In genomic region chr6:96853065-96853464, GRCm38 (mm10) we compare ENCODE assay signal across 16 mouse cellular contexts.
A peak's percentile ranks its signal among the peaks of the same experiment; 100 is the strongest.
DNase-seq lines count a peak whose midpoint lies in the region; ATAC-seq and TF ChIP-seq lines count a peak whose summit lies in the region.
"Had no signal": no experiment of that assay in that cellular context is flagged by ENCODE, and none has a peak within 500 bp of the region (broad histone marks: within the 10 kb centered on the region; RNA-seq: fewer than 3 reads in every experiment).

No protein-coding gene starts in this region.

- ATAC-seq in heart, embryonic 13.5 days (ENCODE audit: extremely low read depth, insufficient number of reproducible peaks, low FRiP score, low TSS enrichment), result no peak
- ATAC-seq in liver, postnatal 0 days, result no peak
- no peak for ATAC-seq in liver, embryonic 12.5 days
- no peak for ATAC-seq in stomach, embryonic 16.5 days (ENCODE audit: insufficient read depth, low FRiP score)
- ATAC-seq in neural tube, embryonic 15.5 days (ENCODE audit: low FRiP score), result no peak

- TF ChIP-seq CTCF in liver, postnatal 0 days (IDR thresholded peaks at IDR 0.05; ENCODE audit: low read depth), result 0 out of 2 replicates have a peak, but pooled peaks have one; percentile 11
- TF ChIP-seq CTCF in MEL (IDR thresholded peaks at IDR 0.05 in 2 of 3, conservative IDR thresholded peaks at IDR 0.05 in 1 of 3; ENCODE audit: control insufficient read depth in 1 of 3, insufficient read depth in 1 of 3, low read depth in 2 of 3, low read length in 3 of 3, poor library complexity in 1 of 3, severe bottlenecking in 1 of 3), result no peak; a peak in 1 of 6 replicates

- H3K4me3 ChIP-seq in heart, embryonic 13.5 days, result no peak overlapping the region
- H3K4me3 ChIP-seq in liver, postnatal 0 days (ENCODE audit: low read depth, low read length), result no peak overlapping the region
- no peak overlapping the region for H3K4me3 ChIP-seq in liver, embryonic 12.5 days
- no peak overlapping the region for H3K4me3 ChIP-seq in MEL (ENCODE audit: control insufficient read depth in 1 of 2, insufficient read depth in 1 of 2, low read depth in 2 of 2, low read length in 2 of 2)
- H3K4me3 ChIP-seq in stomach, embryonic 16.5 days (replicated peaks; ENCODE audit: low read length), result no peak overlapping the region
- no peak overlapping the region for H3K4me3 ChIP-seq in neural tube, embryonic 15.5 days (replicated peaks)
- H3K4me3 ChIP-seq: embryonic facial prominence, embryonic 15.5 days; myocyte had no signal

- no peak for TF ChIP-seq POLR2A in MEL (IDR thresholded peaks at IDR 0.05; ENCODE audit: control insufficient read depth in 1 of 2, insufficient read depth in 1 of 2, low read depth in 1 of 2, low read length in 2 of 2, poor library complexity in 1 of 2)

- H3K4me1 ChIP-seq in heart, embryonic 13.5 days, result no peaks in the 10 kb centered on the region
- no peaks in the 10 kb centered on the region for H3K4me1 ChIP-seq in liver, postnatal 0 days (ENCODE audit: insufficient read depth)
- no peaks in the 10 kb centered on the region for H3K4me1 ChIP-seq in liver, embryonic 12.5 days
- no peaks in the 10 kb centered on the region for H3K4me1 ChIP-seq in MEL (ENCODE audit: control insufficient read depth in 1 of 2, insufficient read depth in 2 of 2, low read length in 2 of 2)
- H3K4me1 ChIP-seq in stomach, embryonic 16.5 days (ENCODE audit: control insufficient read depth, insufficient read depth, low read length), result no peaks in the 10 kb centered on the region
- H3K4me1 ChIP-seq in neural tube, embryonic 15.5 days, result no peaks in the 10 kb centered on the region
- H3K4me1 ChIP-seq: embryonic facial prominence, embryonic 15.5 days had no signal

- 63% methylated on average over 7 of the region's 7 CpGs for WGBS in heart, embryonic 13.5 days
- WGBS in liver, postnatal 0 days (ENCODE audit: insufficient replicate concordance), result 64% methylated on average over 7 of the region's 7 CpGs
- WGBS in liver, embryonic 12.5 days (ENCODE audit: insufficient replicate concordance), result 58% methylated on average over 7 of the region's 7 CpGs
- WGBS in stomach, embryonic 16.5 days, result 65% methylated on average over 7 of the region's 7 CpGs
- WGBS in neural tube, embryonic 15.5 days, result 76% methylated on average over 7 of the region's 7 CpGs

- H3K27me3 ChIP-seq in heart, embryonic 13.5 days (replicated peaks), result no peaks in the 10 kb centered on the region
- H3K27me3 ChIP-seq in liver, postnatal 0 days (ENCODE audit: insufficient read depth, low read length), result no peaks in the 10 kb centered on the region
- no peaks in the 10 kb centered on the region for H3K27me3 ChIP-seq in liver, embryonic 12.5 days (replicated peaks)
- H3K27me3 ChIP-seq in MEL (ENCODE audit: control insufficient read depth in 1 of 2, insufficient read depth in 2 of 2, low read length in 2 of 2), result no peaks in the 10 kb centered on the region
- no peaks in the 10 kb centered on the region for H3K27me3 ChIP-seq in stomach, embryonic 16.5 days (ENCODE audit: control insufficient read depth, insufficient read depth, low read length)
- H3K27me3 ChIP-seq in neural tube, embryonic 15.5 days (replicated peaks), result no peaks in the 10 kb centered on the region
- H3K27me3 ChIP-seq: embryonic facial prominence, embryonic 15.5 days had no signal

- no peaks in the 10 kb centered on the region for H3K9me3 ChIP-seq in heart, embryonic 13.5 days
- no peaks in the 10 kb centered on the region for H3K9me3 ChIP-seq in liver, postnatal 0 days (ENCODE audit: low read length)
- no peaks in the 10 kb centered on the region for H3K9me3 ChIP-seq in liver, embryonic 12.5 days (replicated peaks)
- no peaks in the 10 kb centered on the region for H3K9me3 ChIP-seq in MEL (replicated peaks; ENCODE audit: insufficient read depth, low read length)
- H3K9me3 ChIP-seq in stomach, embryonic 16.5 days (replicated peaks; ENCODE audit: control insufficient read depth, low read length), result no peaks in the 10 kb centered on the region
- no peaks in the 10 kb centered on the region for H3K9me3 ChIP-seq in neural tube, embryonic 15.5 days (replicated peaks)
- H3K9me3 ChIP-seq: embryonic facial prominence, embryonic 15.5 days had no signal

- DNase-seq in heart, adult 11 months, result no peak
- DNase-seq in liver, postnatal 0 days, result no peak
- DNase-seq in MEL (ENCODE audit: low read depth, low spot score), result no peak
- DNase-seq: cerebellum, adult 11-12 months; heart, postnatal 4 days; left cerebral cortex, postnatal 4 days; lung, postnatal 36 days; thymus, postnatal 4 days had no signal

- H3K79me2 ChIP-seq in MEL (ENCODE audit: control insufficient read depth, insufficient read depth, low read length, poor library complexity), result no peaks in the 10 kb centered on the region

- no peak for TF ChIP-seq EP300 in liver, postnatal 0 days (IDR thresholded peaks at IDR 0.05; ENCODE audit: low read depth)
- TF ChIP-seq EP300 in MEL (IDR thresholded peaks at IDR 0.05; ENCODE audit: low read depth in 1 of 2, low read length in 2 of 2), result no peak

- peak overlapping the region; percentile 28 for H3K4me2 ChIP-seq in heart, embryonic 13.5 days
- no peak overlapping the region for H3K4me2 ChIP-seq in liver, postnatal 0 days (ENCODE audit: low read depth, low read length)
- H3K4me2 ChIP-seq in liver, embryonic 12.5 days, result no peak overlapping the region
- peak overlapping the region; percentile 12; the same call in 1 of the 2 replicates for H3K4me2 ChIP-seq in stomach, embryonic 16.5 days (ENCODE audit: low read depth, low read length)
- H3K4me2 ChIP-seq in neural tube, embryonic 15.5 days, result no peak overlapping the region
- H3K4me2 ChIP-seq: embryonic facial prominence, embryonic 15.5 days; liver, embryonic 11.5 days; midbrain, embryonic 11.5 days had no signal

- TF ChIP-seq RAD21 in MEL (IDR thresholded peaks at IDR 0.05; ENCODE audit: low read depth, low read length), result no peak

- no peak overlapping the region for H3K9ac ChIP-seq in heart, embryonic 13.5 days
- no peak overlapping the region for H3K9ac ChIP-seq in liver, postnatal 0 days (replicated peaks)
- H3K9ac ChIP-seq in liver, embryonic 12.5 days, result no peak overlapping the region
- no peak overlapping the region for H3K9ac ChIP-seq in MEL (ENCODE audit: control insufficient read depth, low read depth, low read length, poor library complexity, severe bottlenecking)
- H3K9ac ChIP-seq in stomach, embryonic 16.5 days (ENCODE audit: low read length), result no peak overlapping the region
- H3K9ac ChIP-seq in neural tube, embryonic 15.5 days (replicated peaks), result no peak overlapping the region
- H3K9ac ChIP-seq: embryonic facial prominence, embryonic 15.5 days had no signal

- H3K27ac ChIP-seq in heart, embryonic 13.5 days (replicated peaks), result no peak overlapping the region
- no peak overlapping the region for H3K27ac ChIP-seq in liver, postnatal 0 days (ENCODE audit: low read depth)
- no peak overlapping the region for H3K27ac ChIP-seq in liver, embryonic 12.5 days
- no peak overlapping the region for H3K27ac ChIP-seq in MEL (ENCODE audit: control insufficient read depth, low read depth, low read length)
- no peak overlapping the region for H3K27ac ChIP-seq in stomach, embryonic 16.5 days (ENCODE audit: low read length)
- no peak overlapping the region for H3K27ac ChIP-seq in neural tube, embryonic 15.5 days (replicated peaks)
- H3K27ac ChIP-seq: embryonic facial prominence, embryonic 15.5 days had no signal

- H3K36me3 ChIP-seq in heart, embryonic 13.5 days, result no peaks in the 10 kb centered on the region
- no peaks in the 10 kb centered on the region for H3K36me3 ChIP-seq in liver, postnatal 0 days (replicated peaks; ENCODE audit: insufficient read depth, low read length)
- no peaks in the 10 kb centered on the region for H3K36me3 ChIP-seq in liver, embryonic 12.5 days
- no peaks in the 10 kb centered on the region for H3K36me3 ChIP-seq in MEL (ENCODE audit: control insufficient read depth in 1 of 2, insufficient read depth in 2 of 2, low read length in 2 of 2)
- no peaks in the 10 kb centered on the region for H3K36me3 ChIP-seq in stomach, embryonic 16.5 days (ENCODE audit: control insufficient read depth, insufficient read depth, low read length)
- H3K36me3 ChIP-seq in neural tube, embryonic 15.5 days, result no peaks in the 10 kb centered on the region
- H3K36me3 ChIP-seq: embryonic facial prominence, embryonic 15.5 days had no signal

TF ChIP-seq in MEL, 35 proteins besides CTCF, POLR2A, EP300 and RAD21:
- peak; percentile 29; the same call in 1 of the 2 replicates for TF ChIP-seq ZNF384 (IDR thresholded peaks at IDR 0.05; ENCODE audit: low read depth, low read length)
- TF ChIP-seq MEF2A (IDR thresholded peaks at IDR 0.05; ENCODE audit: extremely low read depth, insufficient replicate concordance, low read depth, low read length, poor library complexity, severe bottlenecking), result no peak

Comparison
In these comparisons a context has a peak if more than half of its experiments do, and no peak if none do; other contexts are left out.
1. H3K4me2 ChIP-seq: peak in heart, embryonic 13.5 days (single experiment) and stomach, embryonic 16.5 days (single experiment); none in liver, postnatal 0 days (single experiment), liver, embryonic 12.5 days (single experiment) and neural tube, embryonic 15.5 days (single experiment).